8 mouse cellular contexts compared by ENCODE assay signal in genomic region chr13:46502390-46502891, GRCm38 (mm10). TPM values are rescaled to one million over a fixed set of nuclear protein-coding genes. Genes with fewer than 3 reads are reported as not detected.
DNase-seq lines count a peak whose midpoint lies in the region; ATAC-seq and TF ChIP-seq lines count a peak whose summit lies in the region.

No protein-coding gene starts in this region.

- ATAC-seq in kidney, postnatal 0 days (replicated peaks; ENCODE audit: low FRiP score, low read depth), result peak; percentile 68
- ATAC-seq in intestine, embryonic 14.5 days (replicated peaks; ENCODE audit: low FRiP score, low TSS enrichment, low read depth), result peak; percentile 36; the same call in 1 of the 2 replicates
- ATAC-seq in midbrain, embryonic 11.5 days (ENCODE audit: low FRiP score), result peak; percentile 82

- H3K27ac ChIP-seq in kidney, postnatal 0 days, result no peak overlapping the region
- H3K27ac ChIP-seq in intestine, embryonic 14.5 days (ENCODE audit: low read depth), result peak overlapping the region; percentile 47; the same call in 1 of the 2 replicates
- H3K27ac ChIP-seq in midbrain, embryonic 11.5 days (ENCODE audit: low read depth, low read length), result no peak overlapping the region

- no peaks in the 10 kb centered on the region for H3K36me3 ChIP-seq in kidney, postnatal 0 days (ENCODE audit: insufficient read depth, low read length)
- H3K36me3 ChIP-seq in intestine, embryonic 14.5 days (ENCODE audit: control insufficient read depth, insufficient read depth, low read length), result no peaks in the 10 kb centered on the region
- no peaks in the 10 kb centered on the region for H3K36me3 ChIP-seq in midbrain, embryonic 11.5 days (ENCODE audit: control insufficient read depth, insufficient read depth, low read length)

- H3K9ac ChIP-seq in kidney, postnatal 0 days (ENCODE audit: low read depth, low read length), result 0 out of 2 replicates have a peak overlapping the region, but pooled peaks have one; percentile 39
- H3K9ac ChIP-seq in intestine, embryonic 14.5 days (ENCODE audit: low read length), result peak overlapping the region; percentile 54
- H3K9ac ChIP-seq in midbrain, embryonic 11.5 days (ENCODE audit: low read length), result peak overlapping the region; percentile 70

- H3K4me3 ChIP-seq in kidney, postnatal 0 days (replicated peaks; ENCODE audit: low read depth, low read length), result peak overlapping the region; percentile 36
- H3K4me3 ChIP-seq in intestine, embryonic 14.5 days (ENCODE audit: low read depth, low read length), result peak overlapping the region; percentile 59
- peak overlapping the region; percentile 55 for H3K4me3 ChIP-seq in midbrain, embryonic 11.5 days (ENCODE audit: low read depth, low read length)

- peak overlapping the region; percentile 77 for H3K4me2 ChIP-seq in kidney, postnatal 0 days (ENCODE audit: low read length)
- peak overlapping the region; percentile 76 for H3K4me2 ChIP-seq in intestine, embryonic 14.5 days (ENCODE audit: low read length)
- peak overlapping the region; percentile 83 for H3K4me2 ChIP-seq in midbrain, embryonic 11.5 days

- peak; percentile 46 for DNase-seq in kidney, postnatal 0 days (ENCODE audit: low spot score)
- DNase-seq in kidney, adult 18-20 months, result no peak
- peak; percentile 9 for DNase-seq in ES-CJ7 (ENCODE audit: low read depth, low spot score)
- DNase-seq in cerebellum, postnatal 10 days, result peak; percentile 36 to 41
- peak; percentile 33 to 35 for DNase-seq in gastrocnemius, adult 8-10 months (ENCODE audit: low spot score in 2 of 2)
- peak; percentile 71 for DNase-seq in intestine, embryonic 14.5 days (ENCODE audit: low spot score)
- peak; percentile 91 for DNase-seq in midbrain, embryonic 11.5 days (ENCODE audit: low spot score, missing footprints)
- peak; percentile 17 for DNase-seq in thymus, postnatal 25 days

- no peaks in the 10 kb centered on the region for H3K9me3 ChIP-seq in kidney, postnatal 0 days (replicated peaks; ENCODE audit: low read length)
- H3K9me3 ChIP-seq in intestine, embryonic 14.5 days (ENCODE audit: control insufficient read depth, low read length), result no peaks in the 10 kb centered on the region
- no peaks in the 10 kb centered on the region for H3K9me3 ChIP-seq in midbrain, embryonic 11.5 days (ENCODE audit: control insufficient read depth, low read length)

- TF ChIP-seq CTCF in kidney, postnatal 0 days (IDR thresholded peaks at IDR 0.05; ENCODE audit: low read depth), result no peak

- no peaks in the 10 kb centered on the region for H3K4me1 ChIP-seq in kidney, postnatal 0 days (replicated peaks; ENCODE audit: insufficient read depth, low read length)
- no peaks in the 10 kb centered on the region for H3K4me1 ChIP-seq in intestine, embryonic 14.5 days (replicated peaks; ENCODE audit: control insufficient read depth, insufficient read depth, low read length)
- H3K4me1 ChIP-seq in midbrain, embryonic 11.5 days (ENCODE audit: control insufficient read depth, insufficient read depth, low read length), result 0 out of 2 replicates have a peak, but pooled peaks cover 4% of the 10 kb centered on the region

- no peaks in the 10 kb centered on the region for H3K27me3 ChIP-seq in kidney, postnatal 0 days (ENCODE audit: insufficient read depth, low read length)
- 0 out of 2 replicates have a peak, but pooled peaks cover 2% of the 10 kb centered on the region for H3K27me3 ChIP-seq in intestine, embryonic 14.5 days (replicated peaks; ENCODE audit: control insufficient read depth, insufficient read depth, low read length)
- H3K27me3 ChIP-seq in midbrain, embryonic 11.5 days (ENCODE audit: control insufficient read depth, insufficient read depth, low read length), result no peaks in the 10 kb centered on the region

- 8% methylated on average over 20 of the region's 20 CpGs for WGBS in kidney, postnatal 0 days
- 5% methylated on average over 19 of the region's 20 CpGs for WGBS in intestine, embryonic 14.5 days
- 9% methylated on average over 20 of the region's 20 CpGs for WGBS in midbrain, embryonic 11.5 days

RNA-seq across cellular contexts. Expression of gene Cap2, which starts 0.8 kb away (rescaled TPM):
- 3.6 and 4.4 TPM in 2 replicates for polyA plus RNA-seq in kidney, postnatal 0 days (2015; fragmentation: Nextera tagmentation; extraction: Ambion mirVana)
- total RNA-seq in gastrocnemius, adult 8-10 months (2022), result 100 to 1,000 TPM; 252 to 331 (median 305) TPM
- polyA plus RNA-seq in intestine, embryonic 14.5 days (2014; fragmentation: Nextera tagmentation; extraction: Ambion mirVana), result 9.5 and 10.1 TPM in 2 replicates
- polyA plus RNA-seq in midbrain, embryonic 11.5 days (2014; fragmentation: Nextera tagmentation; extraction: Ambion mirVana), result 9.9 and 11.4 TPM in 2 replicates
